Comparison of ENCODE assay signal across 8 mouse cellular contexts in genomic region chr1:171361106-171362103, GRCm38 (mm10). TPM values are rescaled to one million over a fixed set of nuclear protein-coding genes. Genes with fewer than 3 reads are reported as not detected.
DNase-seq lines count a peak whose midpoint lies in the region; ATAC-seq and TF ChIP-seq lines count a peak whose summit lies in the region.

No protein-coding gene starts in this region.

- WGBS in bone marrow, adult 2 months = 46% methylated on average over 16 of the region's 16 CpGs
- WGBS in embryonic facial prominence, embryonic 13.5 days = 18% methylated on average over 16 of the region's 16 CpGs
- WGBS in heart, embryonic 15.5 days = 28% methylated on average over 16 of the region's 16 CpGs
- 38% methylated on average over 16 of the region's 16 CpGs for WGBS in liver, embryonic 13.5 days (ENCODE audit: insufficient replicate concordance)
- WGBS in stomach, postnatal 0 days = 28% methylated on average over 16 of the region's 16 CpGs

- ATAC-seq in embryonic facial prominence, embryonic 13.5 days (ENCODE audit: insufficient number of reproducible peaks, insufficient read depth, low FRiP score, low TSS enrichment, low read depth) = peak; percentile 49; the same call in 1 of the 2 replicates
- ATAC-seq in heart, embryonic 15.5 days (replicated peaks; ENCODE audit: insufficient number of reproducible peaks, insufficient read depth, low FRiP score, low read depth) = peak; percentile 47; the same call in 1 of the 2 replicates
- peak; percentile 71 for ATAC-seq in liver, embryonic 13.5 days (ENCODE audit: low read depth)
- peak; percentile 65; the same call in 1 of the 2 replicates for ATAC-seq in stomach, postnatal 0 days (ENCODE audit: low FRiP score, low TSS enrichment)

- peak overlapping the region; percentile 73 for H3K9ac ChIP-seq in embryonic facial prominence, embryonic 13.5 days
- peak overlapping the region; percentile 45 for H3K9ac ChIP-seq in heart, embryonic 15.5 days
- peak overlapping the region; percentile 71 for H3K9ac ChIP-seq in liver, embryonic 13.5 days
- peak overlapping the region; percentile 59 for H3K9ac ChIP-seq in stomach, postnatal 0 days (ENCODE audit: low read length)

- peak; percentile 87 for TF ChIP-seq CTCF in bone marrow, adult 2 months (IDR thresholded peaks at IDR 0.05; ENCODE audit: control insufficient read depth, insufficient read depth, low read length)
- TF ChIP-seq CTCF in stomach, postnatal 0 days (IDR thresholded peaks at IDR 0.05; ENCODE audit: low read depth) = peak; percentile 96

- peak overlapping the region; percentile 81 for H3K4me2 ChIP-seq in embryonic facial prominence, embryonic 13.5 days
- peak overlapping the region; percentile 64 for H3K4me2 ChIP-seq in heart, embryonic 15.5 days
- H3K4me2 ChIP-seq in liver, embryonic 13.5 days = peak overlapping the region; percentile 83
- peak overlapping the region; percentile 60 for H3K4me2 ChIP-seq in stomach, postnatal 0 days (replicated peaks; ENCODE audit: low read depth)

- H3K4me1 ChIP-seq in bone marrow, adult 2 months (ENCODE audit: control insufficient read depth, insufficient read depth, low read length) = peaks cover 2% of the 10 kb centered on the region; the same call in 1 of the 2 replicates
- H3K4me1 ChIP-seq in embryonic facial prominence, embryonic 13.5 days = peaks cover 17% of the 10 kb centered on the region
- H3K4me1 ChIP-seq in heart, embryonic 15.5 days (replicated peaks) = peaks cover 10% of the 10 kb centered on the region
- peaks cover 38% of the 10 kb centered on the region for H3K4me1 ChIP-seq in liver, embryonic 13.5 days (replicated peaks)
- H3K4me1 ChIP-seq in stomach, postnatal 0 days (replicated peaks; ENCODE audit: control insufficient read depth, insufficient read depth) = no peaks in the 10 kb centered on the region

- H3K4me3 ChIP-seq in bone marrow, adult 2 months (replicated peaks; ENCODE audit: control insufficient read depth, low read depth, low read length) = peak overlapping the region; percentile 77
- peak overlapping the region; percentile 49 for H3K4me3 ChIP-seq in embryonic facial prominence, embryonic 13.5 days
- H3K4me3 ChIP-seq in heart, embryonic 15.5 days = peak overlapping the region; percentile 47
- peak overlapping the region; percentile 66 for H3K4me3 ChIP-seq in liver, embryonic 13.5 days (replicated peaks)
- peak overlapping the region; percentile 45 for H3K4me3 ChIP-seq in stomach, postnatal 0 days (ENCODE audit: low read depth, low read length)

- no peaks in the 10 kb centered on the region for H3K9me3 ChIP-seq in embryonic facial prominence, embryonic 13.5 days
- no peaks in the 10 kb centered on the region for H3K9me3 ChIP-seq in heart, embryonic 15.5 days (replicated peaks)
- 0 out of 2 replicates have a peak, but pooled peaks cover 3% of the 10 kb centered on the region for H3K9me3 ChIP-seq in liver, embryonic 13.5 days (replicated peaks)
- H3K9me3 ChIP-seq in stomach, postnatal 0 days (ENCODE audit: control insufficient read depth, low read length) = no peaks in the 10 kb centered on the region

- H3K27ac ChIP-seq in bone marrow, adult 2 months (ENCODE audit: control insufficient read depth, insufficient read depth, low read depth, low read length, poor library complexity) = no peak overlapping the region
- H3K27ac ChIP-seq in embryonic facial prominence, embryonic 13.5 days = peak overlapping the region; percentile 55
- no peak overlapping the region for H3K27ac ChIP-seq in heart, embryonic 15.5 days
- peak overlapping the region; percentile 48 for H3K27ac ChIP-seq in liver, embryonic 13.5 days
- H3K27ac ChIP-seq in stomach, postnatal 0 days (replicated peaks) = peak overlapping the region; percentile 72; the same call in 1 of the 2 replicates

- peak; percentile 63 to 75 for DNase-seq in CD8-positive naive resting alpha-beta T cell, adult 2 months (ENCODE audit: low read depth in 2 of 2, low spot score in 2 of 2)
- DNase-seq in kidney, postnatal 10 days = peak; percentile 84
- peak; percentile 63 for DNase-seq in liver, embryonic 13.5 days
- DNase-seq in neural tube, embryonic 10.5 days (ENCODE audit: extremely low spot score, low spot score) = peak; percentile 62
- peak; percentile 76 for DNase-seq in stomach, postnatal 0 days (ENCODE audit: low spot score)

- no peak for TF ChIP-seq EP300 in stomach, postnatal 0 days (optimal IDR thresholded peaks at IDR 0.05)

- H3K27me3 ChIP-seq in embryonic facial prominence, embryonic 13.5 days = no peaks in the 10 kb centered on the region
- H3K27me3 ChIP-seq in heart, embryonic 15.5 days = no peaks in the 10 kb centered on the region
- H3K27me3 ChIP-seq in liver, embryonic 13.5 days = no peaks in the 10 kb centered on the region
- no peaks in the 10 kb centered on the region for H3K27me3 ChIP-seq in stomach, postnatal 0 days (ENCODE audit: control insufficient read depth, insufficient read depth, low read length)

- no peak for TF ChIP-seq POLR2A in bone marrow, adult 2 months (IDR thresholded peaks at IDR 0.05; ENCODE audit: borderline replicate concordance, control insufficient read depth, low read depth, low read length)

- peaks cover 30% of the 10 kb centered on the region for H3K36me3 ChIP-seq in embryonic facial prominence, embryonic 13.5 days
- peaks cover 28% of the 10 kb centered on the region for H3K36me3 ChIP-seq in heart, embryonic 15.5 days
- H3K36me3 ChIP-seq in liver, embryonic 13.5 days = peaks cover 25% of the 10 kb centered on the region
- peaks cover 2% of the 10 kb centered on the region; the same call in 1 of the 2 replicates for H3K36me3 ChIP-seq in stomach, postnatal 0 days (ENCODE audit: control insufficient read depth, insufficient read depth, low read length)

RNA-seq across cellular contexts. Expression of gene Klhdc9, which starts 0.8 kb away (rescaled TPM):
- polyA plus RNA-seq in bone marrow, adult 2 months (2011; ENCODE audit: insufficient read depth, insufficient read length, low replicate concordance, missing spikeins) = 1.3 TPM in 1 of 2 replicates, not detected in the other
- polyA plus RNA-seq in embryonic facial prominence, embryonic 13.5 days (2015; fragmentation: Nextera tagmentation; extraction: Ambion mirVana) = 1.2 and 1.9 TPM in 2 replicates
- polyA plus RNA-seq in heart, embryonic 15.5 days (2015; fragmentation: Nextera tagmentation; extraction: Ambion mirVana) = 0.63 and 0.75 TPM in 2 replicates
- 0.13 and 0.18 TPM in 2 replicates for polyA plus RNA-seq in liver, embryonic 13.5 days (2015; fragmentation: Nextera tagmentation; extraction: Ambion mirVana)
- 0.86 and 1.2 TPM in 2 replicates for polyA plus RNA-seq in stomach, postnatal 0 days (2015; fragmentation: Nextera tagmentation; extraction: Ambion mirVana)

RNA-seq across cellular contexts. Expression of gene Nectin4, which starts 8.5 kb away (rescaled TPM):
- 0.27 and 1.1 TPM in 2 replicates for polyA plus RNA-seq in bone marrow, adult 2 months (2011; ENCODE audit: insufficient read depth, insufficient read length, low replicate concordance, missing spikeins)
- 19.0 and 21.6 TPM in 2 replicates for polyA plus RNA-seq in embryonic facial prominence, embryonic 13.5 days (2015; fragmentation: Nextera tagmentation; extraction: Ambion mirVana)
- 0.26 and 1.2 TPM in 2 replicates for polyA plus RNA-seq in heart, embryonic 15.5 days (2015; fragmentation: Nextera tagmentation; extraction: Ambion mirVana)
- polyA plus RNA-seq in liver, embryonic 13.5 days (2015; fragmentation: Nextera tagmentation; extraction: Ambion mirVana) = 0.08 and 0.14 TPM in 2 replicates
- polyA plus RNA-seq in stomach, postnatal 0 days (2015; fragmentation: Nextera tagmentation; extraction: Ambion mirVana) = 45.5 and 48.2 TPM in 2 replicates

RNA-seq across cellular contexts. Expression of gene Pfdn2, which starts 15.9 kb away (rescaled TPM):
- 73.2 and 94.4 TPM in 2 replicates for polyA plus RNA-seq in bone marrow, adult 2 months (2011; ENCODE audit: insufficient read depth, insufficient read length, low replicate concordance, missing spikeins)
- polyA plus RNA-seq in embryonic facial prominence, embryonic 13.5 days (2015; fragmentation: Nextera tagmentation; extraction: Ambion mirVana) = 119 and 125 TPM in 2 replicates
- 77.2 and 91.0 TPM in 2 replicates for polyA plus RNA-seq in heart, embryonic 15.5 days (2015; fragmentation: Nextera tagmentation; extraction: Ambion mirVana)
- 60.9 and 66.8 TPM in 2 replicates for polyA plus RNA-seq in liver, embryonic 13.5 days (2015; fragmentation: Nextera tagmentation; extraction: Ambion mirVana)
- polyA plus RNA-seq in stomach, postnatal 0 days (2015; fragmentation: Nextera tagmentation; extraction: Ambion mirVana) = 68.8 and 71.1 TPM in 2 replicates

RNA-seq across cellular contexts. Expression of gene Nit1, which starts 16.0 kb away (rescaled TPM):
- 16.0 and 18.8 TPM in 2 replicates for polyA plus RNA-seq in bone marrow, adult 2 months (2011; ENCODE audit: insufficient read depth, insufficient read length, low replicate concordance, missing spikeins)
- polyA plus RNA-seq in embryonic facial prominence, embryonic 13.5 days (2015; fragmentation: Nextera tagmentation; extraction: Ambion mirVana) = 43.4 and 44.9 TPM in 2 replicates
- 31.2 and 33.2 TPM in 2 replicates for polyA plus RNA-seq in heart, embryonic 15.5 days (2015; fragmentation: Nextera tagmentation; extraction: Ambion mirVana)
- polyA plus RNA-seq in liver, embryonic 13.5 days (2015; fragmentation: Nextera tagmentation; extraction: Ambion mirVana) = 24.1 and 29.1 TPM in 2 replicates
- polyA plus RNA-seq in stomach, postnatal 0 days (2015; fragmentation: Nextera tagmentation; extraction: Ambion mirVana) = 41.7 and 41.8 TPM in 2 replicates

RNA-seq across cellular contexts. Expression of gene Arhgap30, which starts 27.3 kb away (rescaled TPM):
- polyA plus RNA-seq in bone marrow, adult 2 months (2011; ENCODE audit: insufficient read depth, insufficient read length, low replicate concordance, missing spikeins) = 36.8 and 72.9 TPM in 2 replicates
- polyA plus RNA-seq in embryonic facial prominence, embryonic 13.5 days (2015; fragmentation: Nextera tagmentation; extraction: Ambion mirVana) = 1.1 and 1.3 TPM in 2 replicates
- 1.00 and 5.3 TPM in 2 replicates for polyA plus RNA-seq in heart, embryonic 15.5 days (2015; fragmentation: Nextera tagmentation; extraction: Ambion mirVana)
- polyA plus RNA-seq in liver, embryonic 13.5 days (2015; fragmentation: Nextera tagmentation; extraction: Ambion mirVana) = 3.3 and 3.8 TPM in 2 replicates
- 1.1 and 1.2 TPM in 2 replicates for polyA plus RNA-seq in stomach, postnatal 0 days (2015; fragmentation: Nextera tagmentation; extraction: Ambion mirVana)

Comparison
In these comparisons a context has a peak if more than half of its experiments do, and no peak if none do; other contexts are left out.
1. H3K27ac ChIP-seq: peak in embryonic facial prominence, embryonic 13.5 days (single experiment), liver, embryonic 13.5 days (single experiment) and stomach, postnatal 0 days (single experiment); none in bone marrow, adult 2 months (single experiment) and heart, embryonic 15.5 days (single experiment).
2. Peak in every context shown above with its lines, with median percentiles within 50 percentile points of each other: DNase-seq, H3K4me3 ChIP-seq, ATAC-seq, H3K4me2 ChIP-seq and H3K9ac ChIP-seq.